Mouse (Mus musculus): Measurements from ENCODE around the gene Ccr9. TPM values are rescaled to one million over a fixed set of nuclear protein-coding genes. Genes with fewer than 3 reads are reported as not detected.
A peak's percentile ranks its signal among the peaks of the same experiment; 100 is the strongest.
"Not testable (repeated sequence)": the region's sequence is repeated elsewhere in the genome, so short reads cannot be mapped to it uniquely, and the experiment has no call there.

The Ccr9 gene
- polyA plus RNA-seq, 1 experiment from 2014 or later = 0.48 TPM

- H3K27ac ChIP-seq (replicated peaks) = no peak overlapping the region
- H3K9ac ChIP-seq (replicated peaks) = no peak overlapping the region
- H3K27me3 ChIP-seq = no peaks in the 10 kb centered on the region
- WGBS = 88% methylated on average over 4 of the region's 4 CpGs
- no peaks in the 10 kb centered on the region for H3K9me3 ChIP-seq
- no peaks in the 10 kb centered on the region for H3K4me1 ChIP-seq
- no peak for ATAC-seq (ENCODE audit: low FRiP score, low read depth)
- no peak overlapping the region for H3K4me2 ChIP-seq (replicated peaks)
- no peak overlapping the region for H3K4me3 ChIP-seq
- H3K36me3 ChIP-seq = no peaks in the 10 kb centered on the region
These were observed 84.6 kb downstream of the Ccr9 start for GRCm38 (mm10) chr9:123762886-123763285.

- H3K9me3 ChIP-seq = no peaks in the 10 kb centered on the region
- H3K4me3 ChIP-seq = no peak overlapping the region
- H3K36me3 ChIP-seq = no peaks in the 10 kb centered on the region
- no peak for ATAC-seq (ENCODE audit: low FRiP score, low read depth)
- no peak overlapping the region for H3K4me2 ChIP-seq (replicated peaks)
- no peaks in the 10 kb centered on the region for H3K27me3 ChIP-seq
- WGBS = 84% methylated on average over 3 of the region's 3 CpGs
- H3K4me1 ChIP-seq = no peaks in the 10 kb centered on the region
- no peak overlapping the region for H3K9ac ChIP-seq (replicated peaks)
- H3K27ac ChIP-seq (replicated peaks) = no peak overlapping the region
These were observed 85.5 kb downstream of the Ccr9 start for GRCm38 (mm10) chr9:123763771-123764170.

- H3K4me2 ChIP-seq (replicated peaks) = no peak overlapping the region
- 83% methylated on average over 3 of the region's 3 CpGs for WGBS
- no peak overlapping the region for H3K9ac ChIP-seq (replicated peaks)
- H3K4me1 ChIP-seq = no peaks in the 10 kb centered on the region
- H3K27me3 ChIP-seq = no peaks in the 10 kb centered on the region
- no peaks in the 10 kb centered on the region for H3K36me3 ChIP-seq
- H3K27ac ChIP-seq (replicated peaks) = no peak overlapping the region
- no peak for ATAC-seq (ENCODE audit: low FRiP score, low read depth)
- no peaks in the 10 kb centered on the region for H3K9me3 ChIP-seq
- no peak overlapping the region for H3K4me3 ChIP-seq
These were observed 88.8 kb downstream of the Ccr9 start for GRCm38 (mm10) chr9:123766996-123767395.

- Histone ChIP-seq H3K4me3 (no peak overlapping the region), H3K4me2 (replicated peaks) (no peak overlapping the region), H3K4me1 (no peaks in the 10 kb centered on the region), H3K27me3 (no peaks in the 10 kb centered on the region), H3K36me3 (no peaks in the 10 kb centered on the region), H3K9me3 (no peaks in the 10 kb centered on the region), H3K9ac (replicated peaks) (no peak overlapping the region), H3K27ac (replicated peaks) (no peak overlapping the region)
- 68% methylated on average over 1 of the region's 1 CpGs for WGBS
- ATAC-seq (ENCODE audit: low FRiP score, low read depth) = no peak
These were observed 90.2 kb downstream of the Ccr9 start for GRCm38 (mm10) chr9:123768443-123768842.

- no peak overlapping the region for H3K27ac ChIP-seq (replicated peaks)
- H3K9me3 ChIP-seq = no peaks in the 10 kb centered on the region
- H3K9ac ChIP-seq (replicated peaks) = no peak overlapping the region
- no peak for ATAC-seq (ENCODE audit: low FRiP score, low read depth)
- H3K4me3 ChIP-seq = no peak overlapping the region
- no peaks in the 10 kb centered on the region for H3K27me3 ChIP-seq
- no peak overlapping the region for H3K4me2 ChIP-seq (replicated peaks)
- 66% methylated on average over 6 of the region's 6 CpGs for WGBS
- H3K36me3 ChIP-seq = no peaks in the 10 kb centered on the region
- H3K4me1 ChIP-seq = no peaks in the 10 kb centered on the region
These were observed 91.3 kb downstream of the Ccr9 start for GRCm38 (mm10) chr9:123769532-123769931.

GRCm38 (mm10) chr9:123773299-123773698 is 95.1 kb downstream of the Ccr9 start:
- not testable (repeated sequence) for H3K4me2 ChIP-seq (replicated peaks); H3K9ac ChIP-seq (replicated peaks); H3K9me3 ChIP-seq; H3K36me3 ChIP-seq; H3K4me3 ChIP-seq; H3K27ac ChIP-seq (replicated peaks); ATAC-seq (ENCODE audit: low FRiP score, low read depth); H3K4me1 ChIP-seq; H3K27me3 ChIP-seq
- WGBS = 33% methylated on average over 2 of the region's 2 CpGs

- peaks cover 43% of the 10 kb centered on the region for H3K36me3 ChIP-seq
- no peak overlapping the region for H3K27ac ChIP-seq (replicated peaks)
- WGBS = 84% methylated on average over 4 of the region's 4 CpGs
- H3K4me1 ChIP-seq = no peaks in the 10 kb centered on the region
- H3K4me2 ChIP-seq (replicated peaks) = no peak overlapping the region
- H3K4me3 ChIP-seq = no peak overlapping the region
- H3K9ac ChIP-seq (replicated peaks) = no peak overlapping the region
- no peak for ATAC-seq (ENCODE audit: low FRiP score, low read depth)
- H3K27me3 ChIP-seq = no peaks in the 10 kb centered on the region
- H3K9me3 ChIP-seq = peaks cover 2% of the 10 kb centered on the region
These were observed 110.8 kb downstream of the Ccr9 start for GRCm38 (mm10) chr9:123788855-123789529.

GRCm38 (mm10) chr9:123796174-123796573 is 117.9 kb downstream of the Ccr9 start:
- 73% methylated on average over 3 of the region's 3 CpGs for WGBS
- no peak overlapping the region for H3K27ac ChIP-seq (replicated peaks)
- H3K4me2 ChIP-seq (replicated peaks) = no peak overlapping the region
- H3K9me3 ChIP-seq = no peaks in the 10 kb centered on the region
- H3K9ac ChIP-seq (replicated peaks) = no peak overlapping the region
- no peaks in the 10 kb centered on the region for H3K27me3 ChIP-seq
- peaks cover 71% of the 10 kb centered on the region for H3K36me3 ChIP-seq
- no peaks in the 10 kb centered on the region for H3K4me1 ChIP-seq
- ATAC-seq (ENCODE audit: low FRiP score, low read depth) = peak; percentile 30; the same call in 1 of the 2 replicates
- H3K4me3 ChIP-seq = no peak overlapping the region

GRCm38 (mm10) chr9:123801527-123801926 is 123.3 kb downstream of the Ccr9 start:
- Histone ChIP-seq H3K9ac (replicated peaks) (no peak overlapping the region), H3K36me3 (peaks cover 30% of the 10 kb centered on the region; the same call in 1 of the 2 replicates), H3K4me2 (replicated peaks) (no peak overlapping the region), H3K9me3 (no peaks in the 10 kb centered on the region), H3K27me3 (no peaks in the 10 kb centered on the region), H3K4me3 (no peak overlapping the region), H3K4me1 (no peaks in the 10 kb centered on the region), H3K27ac (replicated peaks) (no peak overlapping the region)
- ATAC-seq (ENCODE audit: low FRiP score, low read depth) = no peak
- WGBS = 88% methylated on average over 1 of the region's 1 CpGs

- 100% methylated on average over 2 of the region's 2 CpGs for WGBS
- Histone ChIP-seq H3K4me3 (no peak overlapping the region), H3K4me2 (replicated peaks) (no peak overlapping the region), H3K9ac (replicated peaks) (no peak overlapping the region), H3K27me3 (no peaks in the 10 kb centered on the region), H3K36me3 (peaks cover 22% of the 10 kb centered on the region; the same call in 1 of the 2 replicates), H3K4me1 (no peaks in the 10 kb centered on the region), H3K27ac (replicated peaks) (no peak overlapping the region), H3K9me3 (no peaks in the 10 kb centered on the region)
- no peak for ATAC-seq (ENCODE audit: low FRiP score, low read depth)
These were observed 124.2 kb downstream of the Ccr9 start for GRCm38 (mm10) chr9:123802421-123802820.

GRCm38 (mm10) chr9:123802896-123803295 is 124.7 kb downstream of the Ccr9 start:
- Histone ChIP-seq H3K9me3 (no peaks in the 10 kb centered on the region), H3K27me3 (no peaks in the 10 kb centered on the region), H3K36me3 (peaks cover 18% of the 10 kb centered on the region; the same call in 1 of the 2 replicates), H3K4me1 (no peaks in the 10 kb centered on the region), H3K27ac (replicated peaks) (no peak overlapping the region), H3K4me2 (replicated peaks) (no peak overlapping the region), H3K9ac (replicated peaks) (no peak overlapping the region), H3K4me3 (no peak overlapping the region)
- no peak for ATAC-seq (ENCODE audit: low FRiP score, low read depth)

- Histone ChIP-seq H3K27me3 (no peaks in the 10 kb centered on the region), H3K27ac (replicated peaks) (no peak overlapping the region), H3K4me3 (no peak overlapping the region), H3K4me1 (no peaks in the 10 kb centered on the region), H3K36me3 (peaks cover 12% of the 10 kb centered on the region; the same call in 1 of the 2 replicates), H3K9me3 (no peaks in the 10 kb centered on the region), H3K9ac (replicated peaks) (no peak overlapping the region), H3K4me2 (replicated peaks) (no peak overlapping the region)
- 94% methylated on average over 2 of the region's 2 CpGs for WGBS
- ATAC-seq (ENCODE audit: low FRiP score, low read depth) = no peak
These were observed 127.0 kb downstream of the Ccr9 start for GRCm38 (mm10) chr9:123805241-123805640.

GRCm38 (mm10) chr9:123806267-123806666 is 128.0 kb downstream of the Ccr9 start, which contains the start of gene Cxcr6:
Cxcr6 (plus strand) TSS chr9:123806475.
- H3K9ac ChIP-seq (replicated peaks) = no peak within 1 kb of the TSS
- H3K4me3 ChIP-seq = no peak within 1 kb of the TSS
- no peak within 1 kb of the TSS for H3K27ac ChIP-seq (replicated peaks)
- H3K27me3 ChIP-seq = no peaks in the 10 kb centered on the region
- no peaks in the 10 kb centered on the region for H3K9me3 ChIP-seq
- no peaks in the 10 kb centered on the region for H3K4me1 ChIP-seq
- no peak for ATAC-seq (ENCODE audit: low FRiP score, low read depth)
- WGBS = 86% methylated on average over 5 of the region's 5 CpGs
- H3K36me3 ChIP-seq = peaks cover 13% of the 10 kb centered on the region; the same call in 1 of the 2 replicates
- no peak within 1 kb of the TSS for H3K4me2 ChIP-seq (replicated peaks)

All from midbrain, embryonic 12.5 days (tissue).